Comparison of ENCODE assay signal across 24 mouse cellular contexts in genomic region chr5:91609511-91610300, GRCm38 (mm10).
DNase-seq lines count a peak whose midpoint lies in the region; ATAC-seq and TF ChIP-seq lines count a peak whose summit lies in the region.
"Had no signal": no experiment of that assay in that cellular context is flagged by ENCODE, and none has a peak within 500 bp of the region (broad histone marks: within the 10 kb centered on the region; RNA-seq: fewer than 3 reads in every experiment).

No protein-coding gene starts in this region.

- peaks cover 0 to 24% of the 10 kb centered on the region in 2 experiments; a peak in 3 of 4 replicates for H3K36me3 ChIP-seq in MEL (ENCODE audit: control insufficient read depth in 1 of 2, insufficient read depth in 2 of 2, low read length in 2 of 2)
- H3K36me3 ChIP-seq in small intestine, adult 2 months (ENCODE audit: control insufficient read depth, insufficient read depth, low read length) = no peaks in the 10 kb centered on the region
- H3K36me3 ChIP-seq in kidney, embryonic 14.5 days (ENCODE audit: control insufficient read depth, insufficient read depth, low read length) = no peaks in the 10 kb centered on the region
- H3K36me3 ChIP-seq: embryonic facial prominence, embryonic 15.5 days; forebrain, embryonic 12.5 days; hindbrain, embryonic 10.5 days; liver, embryonic 12.5 days; neural tube, embryonic 12.5 days had no signal

- H3K27me3 ChIP-seq in MEL (ENCODE audit: control insufficient read depth in 1 of 2, insufficient read depth in 2 of 2, low read length in 2 of 2) = no peaks in the 10 kb centered on the region
- no peaks in the 10 kb centered on the region for H3K27me3 ChIP-seq in small intestine, adult 2 months (ENCODE audit: control insufficient read depth, insufficient read depth, low read length)
- no peaks in the 10 kb centered on the region for H3K27me3 ChIP-seq in kidney, embryonic 14.5 days (ENCODE audit: control insufficient read depth, insufficient read depth, low read length)
- H3K27me3 ChIP-seq: embryonic facial prominence, embryonic 15.5 days; forebrain, embryonic 12.5 days; liver, embryonic 12.5 days; neural tube, embryonic 12.5 days had no signal

- WGBS in small intestine, adult 2 months = 28% methylated on average over 3 of the region's 3 CpGs
- WGBS in kidney, embryonic 14.5 days = 63% methylated on average over 3 of the region's 3 CpGs

- H3K4me3 ChIP-seq in MEL (ENCODE audit: control insufficient read depth in 1 of 2, insufficient read depth in 1 of 2, low read depth in 2 of 2, low read length in 2 of 2) = no peak overlapping the region
- no peak overlapping the region for H3K4me3 ChIP-seq in small intestine, adult 2 months (ENCODE audit: low read depth, low read length)
- H3K4me3 ChIP-seq in kidney, embryonic 14.5 days (ENCODE audit: low read length) = no peak overlapping the region
- H3K4me3 ChIP-seq: embryonic facial prominence, embryonic 15.5 days; forebrain, embryonic 12.5 days; hindbrain, embryonic 10.5 days; liver, embryonic 12.5 days; neural tube, embryonic 12.5 days had no signal

- H3K27ac ChIP-seq in MEL (ENCODE audit: control insufficient read depth, low read depth, low read length) = no peak overlapping the region
- peak overlapping the region; percentile 67 for H3K27ac ChIP-seq in small intestine, adult 2 months (ENCODE audit: insufficient read depth, low read depth, low read length)
- no peak overlapping the region for H3K27ac ChIP-seq in kidney, embryonic 14.5 days (ENCODE audit: low read depth, low read length)
- H3K27ac ChIP-seq: embryonic facial prominence, embryonic 15.5 days; forebrain, embryonic 12.5 days; hindbrain, embryonic 10.5 days; hindbrain, postnatal 0 days; liver, embryonic 12.5 days; neural tube, embryonic 12.5 days had no signal

- H3K4me2 ChIP-seq in kidney, embryonic 14.5 days (replicated peaks; ENCODE audit: low read depth, low read length) = no peak overlapping the region
- H3K4me2 ChIP-seq: embryonic facial prominence, embryonic 15.5 days; forebrain, embryonic 12.5 days; liver, embryonic 12.5 days; lung, embryonic 14.5 days; midbrain, embryonic 11.5 days; neural tube, embryonic 12.5 days had no signal

- H3K4me1 ChIP-seq in MEL (ENCODE audit: control insufficient read depth in 1 of 2, insufficient read depth in 2 of 2, low read length in 2 of 2) = peaks cover 0 to 3% of the 10 kb centered on the region in 2 experiments
- peaks cover 18% of the 10 kb centered on the region for H3K4me1 ChIP-seq in small intestine, adult 2 months (ENCODE audit: control insufficient read depth, insufficient read depth, insufficient read length, low read length)
- no peaks in the 10 kb centered on the region for H3K4me1 ChIP-seq in kidney, embryonic 14.5 days (ENCODE audit: control insufficient read depth, insufficient read depth, low read length)
- H3K4me1 ChIP-seq: embryonic facial prominence, embryonic 15.5 days; forebrain, embryonic 12.5 days; hindbrain, embryonic 10.5 days; liver, embryonic 12.5 days; neural tube, embryonic 12.5 days had no signal

- no peak for TF ChIP-seq POLR2A in MEL (IDR thresholded peaks at IDR 0.05; ENCODE audit: control insufficient read depth in 1 of 2, insufficient read depth in 1 of 2, low read depth in 1 of 2, low read length in 2 of 2, poor library complexity in 1 of 2)
- no peak for TF ChIP-seq POLR2A in small intestine, adult 2 months (IDR thresholded peaks at IDR 0.05; ENCODE audit: low read depth, low read length)

- DNase-seq in 3134 (ENCODE audit: extremely low read depth, insufficient read length, low spot score) (peak; percentile 9), MEL (ENCODE audit: low read depth, low spot score) (peak; percentile 26)
- no peak for DNase-seq in thymus, adult 18-20 months
- DNase-seq in heart, postnatal 14 days = no peak
- DNase-seq: adrenal gland, postnatal 25 days; cerebellum, adult 11-12 months; cerebellum, postnatal 36 days; gastrocnemius, postnatal 25 days; kidney, adult 2 months; kidney, postnatal 25 days; lung, embryonic 14.5 days; right cerebral cortex, adult 18-20 months; spleen, adult 18-20 months; thymus, postnatal 14 days had no signal

- no peaks in the 10 kb centered on the region for H3K79me2 ChIP-seq in MEL (ENCODE audit: control insufficient read depth, insufficient read depth, low read length, poor library complexity)

- TF ChIP-seq CTCF in MEL (IDR thresholded peaks at IDR 0.05 in 2 of 3, conservative IDR thresholded peaks at IDR 0.05 in 1 of 3; ENCODE audit: control insufficient read depth in 1 of 3, insufficient read depth in 1 of 3, low read depth in 2 of 3, low read length in 3 of 3, poor library complexity in 1 of 3, severe bottlenecking in 1 of 3) = no peak
- no peak for TF ChIP-seq CTCF in small intestine, adult 2 months (IDR thresholded peaks at IDR 0.05; ENCODE audit: extremely low read depth, insufficient read length, insufficient replicate concordance, low read depth, low read length)

- intact Hi-C loops in heart, postnatal 14 days (cut with DNase I) = no loop called here

- peak; percentile 29 for ATAC-seq in granulocyte monocyte progenitor cell, adult 5-6 weeks (replicated peaks; ENCODE audit: poor library complexity, severe bottlenecking)
- no peak for ATAC-seq in kidney, embryonic 14.5 days (ENCODE audit: low FRiP score, low TSS enrichment)
- ATAC-seq: hindbrain, postnatal 0 days; liver, embryonic 12.5 days had no signal

- TF ChIP-seq EP300 in MEL (IDR thresholded peaks at IDR 0.05; ENCODE audit: low read depth in 1 of 2, low read length in 2 of 2) = no peak; a peak in 1 of 4 replicates

- H3K9ac ChIP-seq in MEL (ENCODE audit: control insufficient read depth, low read depth, low read length, poor library complexity, severe bottlenecking) = no peak overlapping the region
- H3K9ac ChIP-seq in kidney, embryonic 14.5 days (ENCODE audit: low read depth, low read length) = no peak overlapping the region
- H3K9ac ChIP-seq: embryonic facial prominence, embryonic 15.5 days; forebrain, embryonic 12.5 days; liver, embryonic 12.5 days; lung, embryonic 14.5 days; neural tube, embryonic 12.5 days had no signal

- no peaks in the 10 kb centered on the region for H3K9me3 ChIP-seq in MEL (replicated peaks; ENCODE audit: insufficient read depth, low read length)
- no peaks in the 10 kb centered on the region for H3K9me3 ChIP-seq in kidney, embryonic 14.5 days (ENCODE audit: control insufficient read depth, low read length)
- H3K9me3 ChIP-seq: embryonic facial prominence, embryonic 15.5 days; forebrain, embryonic 12.5 days; hindbrain, embryonic 10.5 days; liver, embryonic 12.5 days; neural tube, embryonic 12.5 days had no signal

- TF ChIP-seq RAD21 in MEL (IDR thresholded peaks at IDR 0.05; ENCODE audit: low read depth, low read length) = no peak

TF ChIP-seq in MEL, 35 proteins besides CTCF, POLR2A, EP300 and RAD21:
- no peak for TF ChIP-seq ZMIZ1 (IDR thresholded peaks at IDR 0.05; ENCODE audit: low read depth, low read length)
- TF ChIP-seq CHD2 (IDR thresholded peaks at IDR 0.05; ENCODE audit: low read length) = no peak
- TF ChIP-seq ETS1 (IDR thresholded peaks at IDR 0.05; ENCODE audit: low read depth, low read length) = no peak
- no peak for TF ChIP-seq NELFE (IDR thresholded peaks at IDR 0.05; ENCODE audit: low read depth, low read length)
- TF ChIP-seq BHLHE40 (IDR thresholded peaks at IDR 0.05; ENCODE audit: borderline replicate concordance, low read depth, low read length) = no peak
- TF ChIP-seq ZKSCAN1 (IDR thresholded peaks at IDR 0.05; ENCODE audit: low read depth, low read length) = no peak
- no peak for TF ChIP-seq ZNF384 (IDR thresholded peaks at IDR 0.05; ENCODE audit: low read depth, low read length)
- no peak for TF ChIP-seq MAZ (IDR thresholded peaks at IDR 0.05; ENCODE audit: low read depth, low read length)
- no peak for TF ChIP-seq GABPA (IDR thresholded peaks at IDR 0.05; ENCODE audit: low read depth, low read length)
- TF ChIP-seq E2F4 (IDR thresholded peaks at IDR 0.05; ENCODE audit: borderline replicate concordance, low read depth, low read length) = no peak
- no peak for TF ChIP-seq UBTF (IDR thresholded peaks at IDR 0.05; ENCODE audit: borderline replicate concordance, insufficient read depth, low read depth, low read length)
- TF ChIP-seq MYC (IDR thresholded peaks at IDR 0.05; ENCODE audit: low read depth, low read length) = no peak
- no peak for TF ChIP-seq NRF1 (IDR thresholded peaks at IDR 0.05; ENCODE audit: insufficient read depth, low read depth, low read length, poor library complexity, severe bottlenecking)
- no peak for TF ChIP-seq MYB (IDR thresholded peaks at IDR 0.05; ENCODE audit: low read depth, low read length)
- TF ChIP-seq TAL1 (IDR thresholded peaks at IDR 0.05; ENCODE audit: low read length) = no peak
- no peak for TF ChIP-seq MEF2A (IDR thresholded peaks at IDR 0.05; ENCODE audit: extremely low read depth, insufficient replicate concordance, low read depth, low read length, poor library complexity, severe bottlenecking)
- no peak for TF ChIP-seq CHD1 (IDR thresholded peaks at IDR 0.05; ENCODE audit: low read depth, low read length)
- TF ChIP-seq KAT2A (conservative IDR thresholded peaks at IDR 0.05; ENCODE audit: low read depth, low read length) = no peak
- TF ChIP-seq ELF1 (IDR thresholded peaks at IDR 0.05; ENCODE audit: low read depth, low read length) = no peak
- TF ChIP-seq TCF12 (IDR thresholded peaks at IDR 0.05; ENCODE audit: low read depth, low read length) = no peak

Comparison
In these comparisons a context has a peak if more than half of its experiments do, and no peak if none do; other contexts are left out.
1. DNase-seq: peak in 3134 (single experiment) and MEL (single experiment); none in thymus, adult 18-20 months (0 of 2) and heart, postnatal 14 days (0 of 2).